Mouse (Mus musculus) brain, embryonic 14.5 days (tissue): ENCODE results near the gene Tmco4.

Experiments used
- CTCF ChIP-seq: fragments of 200-500 bp; IDR thresholded peaks from 2 replicates; pipeline ENCODE4 v1.5.1; 2012; ENCODE audit warnings: inconsistent platforms, mild to moderate bottlenecking, moderate library complexity, borderline replicate concordance; ENCODE audit not compliant: insufficient read depth, insufficient read length; ENCODE audit errors: extremely low read depth
- POLR2A ChIP-seq: fragments of 200-500 bp; IDR thresholded peaks from 2 replicates; pipeline ENCODE4 v1.6.1; 2012; ENCODE audit warnings: mild to moderate bottlenecking, inconsistent platforms, borderline replicate concordance; ENCODE audit not compliant: poor library complexity, insufficient read depth, insufficient read length, severe bottlenecking; ENCODE audit errors: extremely low read depth

DNA sequence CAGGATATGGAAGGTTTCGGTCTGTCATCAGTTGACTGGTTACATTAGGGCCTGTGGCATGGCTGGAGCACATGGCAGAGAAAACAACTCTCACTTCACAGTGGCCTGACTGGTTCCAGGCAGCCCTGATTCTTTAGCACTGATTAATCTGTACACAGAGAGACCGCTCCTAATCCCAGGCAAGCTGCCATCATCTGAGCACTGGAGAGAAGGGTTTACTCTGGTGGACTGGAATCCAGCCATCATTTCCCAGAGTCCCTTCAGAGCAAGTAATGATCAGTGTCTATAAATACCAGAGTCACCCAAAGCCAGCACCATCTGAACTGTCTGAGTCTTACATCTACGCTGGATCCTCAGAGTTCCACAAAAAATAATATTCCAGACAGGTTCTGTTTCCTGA is 63.1 kb downstream of the Tmco4 start:
- TF ChIP-seq POLR2A (no peak), CTCF (no peak)
